Mouse (Mus musculus) 416B (cell line): ENCODE measurements around the gene Tnfsf12.
"Not testable (repeated sequence)": the region's sequence is repeated elsewhere in the genome, so short reads cannot be mapped to it uniquely, and the experiment has no call there.

ENCODE experiments used
- DNase-seq: peaks from one replicate; pipeline ENCODE4 v3.0.0; 2011; ENCODE audit warnings: low read depth

Tnfsf12 gene

GRCm38 (mm10) chr11:69704613-69705010 lies 9.0 kb upstream of the Tnfsf12 start:
- DNase-seq: no peak

DNA sequence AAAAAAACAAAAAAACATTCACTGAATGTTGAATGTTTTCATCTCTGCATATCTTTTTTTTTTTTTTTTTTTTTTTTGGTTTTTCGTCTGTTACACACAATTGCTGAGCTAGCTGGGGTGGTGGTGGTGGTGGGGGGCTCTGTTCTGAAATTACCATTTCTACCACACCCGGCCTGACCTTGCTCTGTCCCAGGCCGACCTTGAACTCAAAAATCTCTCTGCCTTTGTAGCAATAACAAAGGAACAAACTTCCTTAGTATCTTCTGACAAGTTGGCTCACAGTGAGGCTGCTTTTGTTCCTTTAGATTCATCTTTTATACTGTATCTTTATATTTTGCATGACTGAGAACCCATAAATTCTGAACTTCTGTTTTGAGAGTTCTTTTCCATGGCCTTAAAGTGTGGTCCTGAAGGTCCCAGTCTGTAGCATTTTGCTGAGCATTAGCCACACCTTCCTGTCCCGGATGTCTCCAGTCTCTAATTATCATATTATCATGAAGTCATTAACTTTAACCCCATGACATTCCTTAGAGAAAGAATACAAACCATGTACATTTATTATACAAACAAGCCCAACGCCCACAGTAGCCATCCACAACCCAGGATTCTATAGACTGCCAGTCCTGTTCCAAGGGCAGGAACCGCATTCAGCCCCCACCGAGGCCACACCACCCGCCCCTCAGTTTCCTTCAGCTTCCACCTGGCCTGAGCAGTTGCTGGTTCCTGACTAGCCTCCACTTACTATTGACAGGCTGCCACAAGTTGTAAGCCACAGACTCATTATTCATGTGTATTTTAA lies 8.4 kb upstream of the Tnfsf12 start:
- no peak for DNase-seq

GRCm38 (mm10) chr11:69703381-69703780 lies 7.7 kb upstream of the Tnfsf12 start:
- not testable (repeated sequence) for DNase-seq

DNA sequence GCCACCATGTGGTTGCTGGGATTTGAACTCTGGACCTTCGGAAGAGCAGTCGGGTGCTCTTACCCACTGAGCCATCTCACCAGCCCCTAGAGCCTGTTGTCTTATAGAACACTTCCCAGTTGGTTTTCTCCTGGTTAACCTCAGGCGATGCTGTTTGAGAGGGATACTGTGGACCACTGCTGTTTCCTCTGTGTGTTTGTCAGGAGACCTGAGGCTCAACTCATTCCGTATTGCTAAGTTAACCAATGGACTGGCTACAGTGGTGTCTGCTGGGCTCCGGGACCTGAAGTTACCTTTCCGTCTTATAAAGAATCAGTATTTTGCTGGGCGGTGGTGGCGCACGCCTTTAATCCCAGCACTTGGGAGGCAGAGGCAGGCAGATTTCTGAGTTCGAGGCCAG lies 7.2 kb upstream of the Tnfsf12 start:
- not testable (repeated sequence) for DNase-seq

DNA sequence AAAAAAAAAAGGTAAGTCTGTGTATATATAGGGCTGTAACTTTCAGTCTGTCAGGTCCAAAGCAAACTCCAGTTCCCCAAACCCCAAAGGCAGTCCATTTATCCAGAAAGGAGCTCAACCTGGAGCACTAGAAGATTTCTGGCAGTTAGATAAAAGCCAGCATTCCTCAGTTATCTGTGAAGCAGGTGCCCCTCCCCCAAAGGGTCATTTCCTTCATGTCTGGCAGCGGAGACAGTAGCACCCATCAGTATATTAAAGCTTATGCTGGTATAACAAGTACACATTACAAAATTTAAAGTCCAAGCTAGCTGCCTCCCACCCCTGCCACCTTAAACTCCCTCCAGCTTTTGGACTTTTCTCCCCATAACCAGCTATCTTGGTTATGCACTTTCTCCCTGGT lies 3.9 kb upstream of the Tnfsf12 start:
- no peak for DNase-seq

GRCm38 (mm10) chr11:69698574-69698973 lies 2.9 kb upstream of the Tnfsf12 start:
- DNase-seq: no peak

GRCm38 (mm10) chr11:69697396-69697795 lies 1.7 kb upstream of the Tnfsf12 start:
- no peak for DNase-seq

DNA sequence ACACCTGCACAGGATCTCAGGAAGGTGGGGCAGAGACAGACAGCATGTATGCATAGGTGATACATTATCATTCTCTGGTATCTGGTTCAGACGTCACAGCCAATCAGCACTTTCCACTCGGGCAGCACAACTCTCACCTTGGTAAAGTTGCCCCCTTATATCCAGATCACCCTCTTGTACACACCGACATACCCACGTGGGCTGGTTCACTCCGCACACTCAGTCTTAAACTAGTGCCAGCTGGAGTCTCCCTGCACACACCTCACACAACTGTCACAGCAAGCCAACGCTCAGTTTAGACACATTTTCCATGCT lies 646 bp downstream of the Tnfsf12 start:
- DNase-seq: no peak

DNA sequence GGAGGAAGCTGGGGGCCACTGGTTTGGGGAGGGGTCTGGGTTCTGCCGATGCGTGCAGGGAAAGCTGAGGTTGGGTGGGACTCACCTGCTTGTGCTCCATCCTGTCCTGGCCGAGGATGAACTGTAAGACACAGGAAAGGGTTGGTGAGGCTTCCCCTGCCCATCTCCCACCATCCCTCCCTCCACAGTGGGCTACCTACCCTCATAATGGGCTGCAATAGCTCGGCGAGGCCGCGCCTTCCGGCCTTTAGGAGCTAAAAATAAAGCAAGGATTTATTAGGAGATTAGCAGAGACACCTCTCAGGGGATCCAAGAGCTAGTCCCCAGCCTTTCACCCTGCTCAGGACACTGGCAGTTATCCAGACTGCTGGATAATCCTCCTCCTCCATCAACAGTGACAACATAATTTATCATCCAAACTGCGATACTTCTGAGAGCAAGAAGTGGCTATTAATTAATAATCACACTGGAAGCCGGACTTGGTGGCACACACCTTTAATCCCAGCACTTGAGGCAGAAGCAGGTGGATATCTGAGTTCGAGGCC lies 2.2 kb downstream of the Tnfsf12 start:
- no peak for DNase-seq

GRCm38 (mm10) chr11:69692863-69693262 lies 2.8 kb downstream of the Tnfsf12 start:
- no peak for DNase-seq

DNA sequence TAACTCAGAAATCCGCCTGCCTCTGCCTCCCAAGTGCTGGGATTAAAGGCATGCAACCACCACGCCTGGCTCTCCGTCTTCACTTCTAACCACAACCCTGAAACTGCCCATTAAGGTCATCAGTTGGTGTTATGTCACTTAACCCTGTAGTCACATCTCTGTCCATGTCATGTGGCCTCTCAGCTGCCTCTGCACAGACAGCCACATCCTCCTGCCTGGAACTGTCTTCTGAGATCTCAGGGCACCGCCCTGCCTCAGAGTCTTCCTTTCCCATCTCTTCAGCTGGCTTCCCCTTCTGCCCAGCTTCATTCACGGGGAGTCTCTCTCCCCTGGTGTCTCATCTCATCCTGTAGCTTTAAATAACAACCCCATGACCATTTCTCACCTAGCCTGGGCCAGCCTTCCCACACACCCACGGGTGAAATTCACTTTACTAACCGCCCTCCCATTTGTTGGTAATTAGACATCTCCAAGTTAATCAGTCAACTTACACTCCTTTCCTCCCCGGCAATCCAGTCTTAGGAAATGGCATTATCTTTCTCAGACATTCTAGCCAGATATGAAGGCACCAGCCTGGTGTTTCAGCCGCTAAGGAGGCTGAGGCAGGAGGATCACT lies 3.3 kb downstream of the Tnfsf12 start:
- peak; percentile 48 for DNase-seq

GRCm38 (mm10) chr11:69689891-69690290 lies 5.8 kb downstream of the Tnfsf12 start:
- DNase-seq: no peak

DNA sequence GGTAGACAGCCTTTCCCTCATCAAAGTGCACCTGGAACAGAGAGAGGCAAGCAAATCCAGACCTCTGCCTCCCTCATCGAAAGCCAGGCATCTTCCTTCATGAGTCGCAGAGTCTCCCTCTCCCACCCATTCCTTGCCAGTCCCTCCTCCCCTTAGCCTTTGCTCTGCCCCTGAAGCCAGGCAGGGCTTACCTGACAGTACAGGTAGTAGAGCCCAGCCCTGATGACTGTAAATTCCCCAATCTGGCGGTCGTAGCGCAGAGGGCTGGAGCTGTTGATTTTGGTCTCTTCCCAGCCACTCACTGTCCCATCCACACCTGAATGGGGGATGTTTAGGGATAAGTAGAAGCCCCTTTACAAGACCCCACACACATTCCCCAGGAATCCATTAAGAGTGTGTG lies 8.6 kb downstream of the Tnfsf12 start:
- DNase-seq: no peak

GRCm38 (mm10) chr11:69686377-69686776 lies 9.3 kb downstream of the Tnfsf12 start:
- DNase-seq: no peak

DNA sequence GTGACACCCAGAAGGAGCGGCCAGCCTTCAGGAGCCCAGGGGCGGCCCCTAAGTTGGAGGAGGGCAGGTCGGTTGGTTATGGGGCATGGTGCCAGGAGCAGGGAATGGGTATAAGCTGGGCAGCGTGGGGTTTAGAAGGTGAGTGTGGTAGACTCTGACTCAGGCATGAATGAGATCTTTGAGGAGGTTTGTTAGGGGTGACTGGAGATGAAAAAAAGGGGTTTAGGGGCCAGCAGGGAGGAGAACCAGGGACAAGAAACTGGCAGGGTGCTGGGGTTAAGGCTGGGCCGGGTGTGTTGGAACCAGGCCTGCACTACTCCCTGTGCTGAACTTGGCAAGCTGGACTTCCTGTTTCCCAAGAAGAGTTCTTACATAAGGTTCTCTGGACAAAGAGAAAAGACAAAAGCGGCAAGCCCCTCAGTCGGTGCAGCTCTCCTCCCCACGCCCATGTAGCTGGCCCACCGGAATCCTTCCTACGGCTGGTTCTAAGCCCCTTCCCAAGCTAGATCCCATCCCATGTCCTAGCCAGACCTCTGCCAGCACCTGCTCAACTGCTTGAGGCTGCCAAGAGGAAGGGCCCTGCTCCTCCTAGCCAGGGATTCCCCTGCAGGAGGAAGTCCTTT lies 10.0 kb downstream of the Tnfsf12 start, which contains the start of gene Tnfsf13:
Gene Tnfsf13, minus strand, starts transcription at position 259 of the 623 bp plus-strand sequence.
- DNase-seq: peak; percentile 54

DNA sequence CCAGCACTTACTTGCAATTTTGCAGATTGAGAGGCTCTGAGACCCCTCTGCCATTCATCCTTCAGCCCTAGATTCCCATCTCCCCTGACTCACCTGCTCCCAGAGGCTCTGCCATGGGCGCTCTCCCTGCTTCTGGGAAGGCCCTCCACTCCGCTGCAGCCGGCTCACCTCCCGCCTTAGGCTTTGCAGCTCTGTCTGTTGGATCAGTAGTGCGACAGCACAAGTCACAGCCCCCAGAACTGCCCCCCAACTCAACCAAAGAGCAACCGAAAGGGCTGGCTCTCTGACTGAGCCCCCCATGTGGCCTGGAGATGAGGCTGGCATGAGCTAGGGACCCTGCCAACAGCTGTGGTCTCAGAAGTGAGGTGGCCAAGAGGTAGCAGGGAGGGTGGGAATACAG lies 10.7 kb downstream of the Tnfsf12 start:
- DNase-seq: no peak

GRCm38 (mm10) chr11:69684128-69684745 lies 11.4 kb downstream of the Tnfsf12 start:
- DNase-seq: no peak

GRCm38 (mm10) chr11:69683576-69683975 lies 12.1 kb downstream of the Tnfsf12 start:
- DNase-seq: no peak

GRCm38 (mm10) chr11:69682840-69683533 lies 12.7 kb downstream of the Tnfsf12 start:
- peak; percentile 93 for DNase-seq

- no peak for DNase-seq
Observed at GRCm38 (mm10) chr11:69682209-69682839, 13.3 kb downstream of the Tnfsf12 start.
